26 mouse cellular contexts compared by ENCODE assay signal in the genomic region with DNA sequence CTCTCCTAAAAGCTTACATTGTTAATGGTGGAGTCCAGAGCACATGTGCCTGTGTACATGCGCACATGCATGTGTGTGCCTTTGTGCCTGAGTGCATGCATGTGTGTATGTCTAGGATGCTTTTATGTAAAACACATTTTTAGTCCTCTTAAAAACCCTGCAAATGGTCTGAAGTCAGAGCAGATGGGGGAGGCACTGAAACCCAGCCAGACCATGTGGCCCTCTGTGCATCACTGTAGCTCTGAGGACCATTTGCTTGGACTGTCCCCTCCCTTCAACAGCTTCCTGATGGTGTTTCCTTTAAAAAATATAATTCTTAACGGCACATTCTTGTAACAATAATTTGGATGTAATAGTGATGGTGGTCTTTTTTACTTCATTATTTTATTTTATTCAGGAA.
A peak's percentile ranks its signal among the peaks of the same experiment; 100 is the strongest.
DNase-seq lines count a peak whose midpoint lies in the region; TF ChIP-seq lines count a peak whose summit lies in the region.
"Had no signal": no experiment of that assay in that cellular context is flagged by ENCODE, and none has a peak within 500 bp of the region (broad histone marks: within the 10 kb centered on the region; RNA-seq: fewer than 3 reads in every experiment).

No protein-coding gene starts in this region.

- TF ChIP-seq EP300 in MEL (IDR thresholded peaks at IDR 0.05; ENCODE audit: low read depth in 1 of 2, low read length in 2 of 2) = no peak

- H3K36me3 ChIP-seq in MEL (ENCODE audit: control insufficient read depth in 1 of 2, insufficient read depth in 2 of 2, low read length in 2 of 2) = no peaks in the 10 kb centered on the region
- H3K36me3 ChIP-seq in heart, embryonic 10.5 days = no peaks in the 10 kb centered on the region
- H3K36me3 ChIP-seq: embryonic facial prominence, embryonic 12.5 days; embryonic facial prominence, embryonic 15.5 days; G1E; heart, embryonic 12.5 days; heart, embryonic 15.5 days; hindbrain, embryonic 10.5 days; hindbrain, embryonic 13.5 days; intestine, embryonic 15.5 days had no signal

- TF ChIP-seq CTCF in MEL (IDR thresholded peaks at IDR 0.05 in 2 of 3, conservative IDR thresholded peaks at IDR 0.05 in 1 of 3; ENCODE audit: control insufficient read depth in 1 of 3, insufficient read depth in 1 of 3, low read depth in 2 of 3, low read length in 3 of 3, poor library complexity in 1 of 3, severe bottlenecking in 1 of 3) = no peak

- H3K79me2 ChIP-seq in MEL (ENCODE audit: control insufficient read depth, insufficient read depth, low read length, poor library complexity) = no peaks in the 10 kb centered on the region

- DNase-seq in cerebellum, adult 11-12 months = peak; percentile 29
- DNase-seq in cerebellum, adult 11 months = no peak
- no peak for DNase-seq in MEL (ENCODE audit: low read depth, low spot score)
- DNase-seq in cerebellum, adult 9-10 months = peak; percentile 50
- DNase-seq in cerebellum, postnatal 36 days = peak; percentile 31 to 40
- DNase-seq in heart, embryonic 10.5 days (ENCODE audit: low spot score) = no peak
- DNase-seq in adrenal gland, adult 8-10 months = no peak
- DNase-seq: adrenal gland, adult 2 months; adrenal gland, postnatal 25 days; B cell, adult 2 months; forebrain, postnatal 0 days; gastrocnemius, adult 2 months; gastrocnemius, postnatal 14 days; heart, adult 11 months; heart, postnatal 10 days; heart, postnatal 36 days; kidney, adult 18-20 months had no signal

- H3K9me3 ChIP-seq in MEL (replicated peaks; ENCODE audit: insufficient read depth, low read length) = no peaks in the 10 kb centered on the region
- H3K9me3 ChIP-seq in heart, embryonic 10.5 days = no peaks in the 10 kb centered on the region
- H3K9me3 ChIP-seq: embryonic facial prominence, embryonic 12.5 days; embryonic facial prominence, embryonic 15.5 days; G1E; heart, embryonic 12.5 days; heart, embryonic 15.5 days; hindbrain, embryonic 10.5 days; hindbrain, embryonic 13.5 days; intestine, embryonic 15.5 days had no signal

- H3K9ac ChIP-seq in MEL (ENCODE audit: control insufficient read depth, low read depth, low read length, poor library complexity, severe bottlenecking) = no peak overlapping the region
- H3K9ac ChIP-seq: embryonic facial prominence, embryonic 12.5 days; embryonic facial prominence, embryonic 15.5 days; forebrain, postnatal 0 days; heart, embryonic 12.5 days; heart, embryonic 15.5 days; hindbrain, embryonic 13.5 days; intestine, embryonic 15.5 days had no signal

- no peak overlapping the region for H3K27ac ChIP-seq in MEL (ENCODE audit: control insufficient read depth, low read depth, low read length)
- no peak overlapping the region for H3K27ac ChIP-seq in heart, embryonic 10.5 days
- H3K27ac ChIP-seq: embryonic facial prominence, embryonic 12.5 days; embryonic facial prominence, embryonic 15.5 days; gastrocnemius, adult 2 months; heart, embryonic 15.5 days; hindbrain, embryonic 10.5 days; hindbrain, embryonic 13.5 days; intestine, embryonic 15.5 days had no signal

- no peaks in the 10 kb centered on the region for H3K27me3 ChIP-seq in MEL (ENCODE audit: control insufficient read depth in 1 of 2, insufficient read depth in 2 of 2, low read length in 2 of 2)
- no peaks in the 10 kb centered on the region for H3K27me3 ChIP-seq in heart, embryonic 10.5 days (ENCODE audit: insufficient read depth, poor library complexity, severe bottlenecking)
- H3K27me3 ChIP-seq: CH12.LX; embryonic facial prominence, embryonic 12.5 days; embryonic facial prominence, embryonic 15.5 days; heart, embryonic 12.5 days; heart, embryonic 15.5 days; hindbrain, embryonic 13.5 days; intestine, embryonic 15.5 days had no signal

- WGBS in heart, embryonic 10.5 days = 78% methylated on average over 2 of the region's 2 CpGs

- H3K4me1 ChIP-seq in MEL (ENCODE audit: control insufficient read depth in 1 of 2, insufficient read depth in 2 of 2, low read length in 2 of 2) = no peaks in the 10 kb centered on the region
- peaks cover 44% of the 10 kb centered on the region for H3K4me1 ChIP-seq in heart, embryonic 10.5 days

- no peak for TF ChIP-seq POLR2A in MEL (IDR thresholded peaks at IDR 0.05; ENCODE audit: control insufficient read depth in 1 of 2, insufficient read depth in 1 of 2, low read depth in 1 of 2, low read length in 2 of 2, poor library complexity in 1 of 2)

- TF ChIP-seq RAD21 in MEL (IDR thresholded peaks at IDR 0.05; ENCODE audit: low read depth, low read length) = no peak

- no peak overlapping the region for H3K4me3 ChIP-seq in MEL (ENCODE audit: control insufficient read depth in 1 of 2, insufficient read depth in 1 of 2, low read depth in 2 of 2, low read length in 2 of 2)
- no peak overlapping the region for H3K4me3 ChIP-seq in heart, embryonic 10.5 days
- H3K4me3 ChIP-seq: embryonic facial prominence, embryonic 12.5 days; embryonic facial prominence, embryonic 15.5 days; gastrocnemius, adult 2 months; heart, embryonic 12.5 days; heart, embryonic 15.5 days; hindbrain, embryonic 10.5 days; hindbrain, embryonic 13.5 days; intestine, embryonic 15.5 days had no signal

TF ChIP-seq in MEL, 35 proteins besides CTCF, POLR2A, EP300 and RAD21:
- TF ChIP-seq MAX (IDR thresholded peaks at IDR 0.05; ENCODE audit: low read length) (0 out of 2 replicates have a peak, but pooled peaks have one; percentile 10), ZNF384 (IDR thresholded peaks at IDR 0.05; ENCODE audit: low read depth, low read length) (no peak), CHD2 (IDR thresholded peaks at IDR 0.05; ENCODE audit: low read length) (no peak)

Comparison
In these comparisons a context has a peak if more than half of its experiments do, and no peak if none do; other contexts are left out.
1. DNase-seq: peak in cerebellum, adult 11-12 months (single experiment), cerebellum, adult 9-10 months (single experiment) and cerebellum, postnatal 36 days (2 of 2); none in cerebellum, adult 11 months (single experiment), MEL (single experiment), heart, embryonic 10.5 days (single experiment) and adrenal gland, adult 8-10 months (single experiment).